Mouse (Mus musculus) brown adipose tissue, adult 24 weeks (tissue): ENCODE results near the gene Rai1. TPM values are rescaled to one million over a fixed set of nuclear protein-coding genes. Genes with fewer than 3 reads are reported as not detected.

Experiments
- H3K27ac ChIP-seq: fragments of 200-500 bp; replicated peaks from 2 replicates; pipeline ENCODE4 v1.5.1; 2012; ENCODE audit warnings: low read depth, mild to moderate bottlenecking, low read length
- H3K4me1 ChIP-seq: fragments of 200-500 bp; 2 replicates; pipeline ENCODE4 v1.6.1; 2012; ENCODE audit warnings: low read length, mixed read lengths; ENCODE audit not compliant: control insufficient read depth, insufficient read depth, insufficient read length
- H3K4me3 ChIP-seq: fragments of 200-500 bp; 2 replicates; pipeline ENCODE4 v1.5.1; 2012; ENCODE audit warnings: low read depth, mild to moderate bottlenecking, low read length, moderate library complexity; ENCODE audit not compliant: insufficient read depth
- polyA plus RNA-seq: library from polyadenylated mRNA; stranded (reverse); fragments of >200 nt; gene quantifications from 2 replicates; pipeline ENCODE4 v1.2.4, GENCODE M21; 2012; ENCODE audit not compliant: missing spikeins, insufficient read depth, insufficient read length

The Rai1 gene
- polyA plus RNA-seq, 1 experiment = 11.7 TPM

DNA sequence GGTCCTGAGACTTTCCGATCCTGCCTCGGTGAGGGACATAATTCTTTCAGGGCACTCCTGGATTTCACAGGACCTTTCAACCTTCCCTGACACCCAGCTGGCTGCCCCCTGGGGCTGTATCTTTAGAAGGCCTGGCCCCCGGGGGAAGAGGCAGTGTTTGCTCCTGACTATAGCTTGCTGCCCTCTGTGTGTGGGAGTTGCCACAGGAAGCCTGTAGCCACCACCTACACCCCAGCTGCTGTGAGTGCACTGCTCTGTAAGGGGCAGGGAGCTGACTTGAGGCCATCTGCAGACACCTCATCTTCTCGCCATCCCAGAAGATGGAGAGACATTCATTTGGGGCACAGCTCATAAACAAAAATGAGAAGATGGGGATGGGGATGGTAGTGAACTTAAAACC, 127.1 kb downstream of the Rai1 start:
- Histone ChIP-seq H3K4me3 (no peak overlapping the region), H3K4me1 (no peaks in the 10 kb centered on the region; the same call in 1 of the 2 replicates), H3K27ac (no peak overlapping the region)

DNA sequence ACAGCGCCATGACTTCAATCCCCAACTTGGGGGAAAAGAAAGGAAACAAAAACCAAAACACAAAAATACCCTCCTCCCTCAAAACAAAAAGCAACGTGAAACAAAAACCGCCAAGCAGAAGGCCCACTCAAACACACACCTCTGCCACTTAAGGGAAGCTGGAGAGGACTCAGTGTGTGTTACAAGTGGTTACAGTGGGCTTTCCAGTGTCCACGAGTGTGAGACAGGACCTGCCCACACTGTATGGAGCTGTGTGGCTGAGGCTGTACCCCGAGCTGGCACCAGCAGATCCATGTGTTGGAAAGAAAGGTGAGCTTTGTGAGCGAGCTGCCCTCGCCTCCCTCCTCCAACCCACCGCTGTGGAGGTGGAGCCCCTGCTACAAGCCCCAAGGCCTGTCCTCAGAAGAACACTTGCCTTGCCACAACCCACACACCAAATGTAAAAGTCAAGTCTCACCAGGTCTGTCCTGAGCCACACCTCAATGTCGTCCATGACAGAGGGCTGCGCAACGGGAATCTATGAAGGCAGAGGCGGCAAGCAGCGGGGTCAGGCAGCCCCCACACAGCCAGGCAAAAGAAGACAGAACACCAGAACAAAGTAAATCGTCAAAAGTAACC, 127.7 kb downstream of the Rai1 start:
- H3K4me1 ChIP-seq = no peaks in the 10 kb centered on the region; the same call in 1 of the 2 replicates
- no peak overlapping the region for H3K4me3 ChIP-seq
- no peak overlapping the region for H3K27ac ChIP-seq

DNA sequence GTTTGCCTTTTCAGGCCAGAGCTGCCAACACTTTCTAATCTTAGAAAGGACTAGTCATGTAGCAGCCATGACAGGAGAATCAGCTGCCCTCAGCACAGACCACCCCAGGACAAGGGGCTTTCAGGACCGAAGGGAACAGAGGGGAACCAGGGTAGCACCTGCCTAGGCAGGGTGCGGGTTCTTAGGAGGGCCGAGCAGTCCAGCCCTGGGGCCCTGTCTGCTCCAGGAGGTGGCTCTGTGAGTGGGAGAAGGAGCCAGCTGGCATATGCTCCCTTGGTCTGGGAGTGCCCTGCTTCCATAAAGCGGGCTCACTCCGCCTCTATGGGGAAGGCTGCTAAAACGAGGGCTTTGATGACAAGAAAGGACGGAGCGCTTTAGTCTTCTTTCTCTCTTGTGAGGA, 128.4 kb downstream of the Rai1 start:
- no peaks in the 10 kb centered on the region; the same call in 1 of the 2 replicates for H3K4me1 ChIP-seq
- H3K4me3 ChIP-seq = no peak overlapping the region
- no peak overlapping the region for H3K27ac ChIP-seq

DNA sequence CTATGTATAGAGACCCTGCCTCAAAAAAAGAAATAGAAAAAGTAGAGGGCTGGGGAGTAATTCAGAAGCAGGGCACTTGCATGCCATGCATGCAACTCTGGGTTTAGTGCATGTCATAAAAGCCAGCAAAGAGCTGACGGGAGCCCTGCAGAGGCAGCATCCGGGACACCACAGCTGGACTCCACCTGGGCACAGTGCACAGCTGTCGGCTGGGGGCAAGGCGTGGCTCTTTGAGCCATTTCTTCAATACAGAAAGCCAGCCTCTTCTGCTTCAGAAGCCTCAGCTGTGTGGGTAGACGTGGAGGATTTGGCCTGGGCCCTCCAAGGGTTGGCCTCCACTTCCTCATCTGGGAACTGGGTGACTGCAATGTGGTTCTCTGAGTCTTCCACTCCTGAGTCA, 130.5 kb downstream of the Rai1 start:
- Histone ChIP-seq H3K4me3 (no peak overlapping the region), H3K27ac (no peak overlapping the region), H3K4me1 (no peaks in the 10 kb centered on the region)

GRCm38 (mm10) chr11:60240509-60240908, 135.7 kb downstream of the Rai1 start:
- no peaks in the 10 kb centered on the region for H3K4me1 ChIP-seq
- H3K27ac ChIP-seq = no peak overlapping the region
- H3K4me3 ChIP-seq = no peak overlapping the region

- Histone ChIP-seq H3K27ac (no peak overlapping the region), H3K4me1 (0 out of 2 replicates have a peak, but pooled peaks cover 2% of the 10 kb centered on the region), H3K4me3 (no peak overlapping the region)
These were observed 139.8 kb downstream of the Rai1 start for GRCm38 (mm10) chr11:60244503-60245143.

DNA sequence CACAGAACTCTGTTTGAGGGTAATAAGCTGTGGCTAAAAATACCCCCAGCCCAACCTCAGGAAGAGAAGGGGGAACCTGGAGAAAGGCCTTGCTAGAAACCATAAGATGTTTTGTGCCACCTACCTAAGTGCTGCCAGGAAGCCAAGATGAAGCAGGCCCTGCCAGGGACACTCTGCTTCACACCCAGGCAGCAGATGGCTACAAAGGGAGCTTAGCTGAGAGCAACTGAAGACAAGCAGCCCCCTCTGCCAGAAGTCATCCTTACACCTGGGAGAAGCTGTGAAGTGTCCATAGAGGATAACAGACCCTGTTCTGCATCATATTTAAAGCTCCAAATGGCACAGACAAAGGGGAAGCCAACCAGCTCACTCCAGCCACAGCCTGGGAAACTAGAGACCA, 141.3 kb downstream of the Rai1 start:
- Histone ChIP-seq H3K27ac (no peak overlapping the region), H3K4me3 (no peak overlapping the region), H3K4me1 (0 out of 2 replicates have a peak, but pooled peaks cover 2% of the 10 kb centered on the region)

DNA sequence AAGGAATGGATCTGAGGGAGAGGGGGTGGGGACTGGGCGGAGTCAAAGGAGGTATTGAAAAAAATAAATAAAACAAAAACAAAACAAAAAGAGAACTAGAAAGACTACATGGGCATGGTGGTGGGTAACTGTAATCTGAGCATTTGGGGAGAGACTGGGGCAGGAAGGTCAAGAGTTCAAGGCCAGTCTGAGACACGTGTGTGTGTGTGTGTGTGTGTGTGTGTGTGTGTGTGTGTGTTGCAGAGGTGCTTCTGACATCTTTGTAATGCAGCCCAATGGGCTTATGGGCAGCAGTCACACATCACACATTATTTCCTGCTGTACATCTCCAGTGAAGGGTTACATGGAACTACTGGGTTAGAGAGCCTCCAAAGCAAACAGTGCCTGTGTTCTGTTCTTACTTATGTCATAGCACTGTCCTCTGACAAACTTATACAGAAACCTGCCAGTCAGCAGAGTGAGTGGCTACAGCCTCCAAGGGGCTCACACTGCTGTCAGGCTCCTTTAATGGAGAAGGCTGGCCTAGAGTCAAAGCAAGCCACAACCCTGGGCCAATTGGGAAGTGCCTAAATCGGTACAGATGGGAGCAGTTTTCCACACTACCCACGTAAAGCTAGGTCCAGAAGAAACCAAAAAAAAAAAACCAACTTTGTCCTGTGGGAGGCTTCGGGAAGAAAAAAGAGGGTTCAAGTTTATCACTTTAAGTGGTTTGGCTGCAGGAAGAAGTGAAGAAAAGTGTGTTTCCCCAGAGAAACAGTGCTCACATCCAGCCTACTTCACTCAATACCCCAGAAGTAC, 143.1 kb downstream of the Rai1 start:
- no peak overlapping the region for H3K4me3 ChIP-seq
- H3K27ac ChIP-seq = no peak overlapping the region
- 0 out of 2 replicates have a peak, but pooled peaks cover 2% of the 10 kb centered on the region for H3K4me1 ChIP-seq

Other genes starting within 250 kb of the Rai1 start
- 18.2 and 21.6 TPM in 2 replicates for gene Med9, start 156.8 kb upstream of the Rai1 start, polyA plus RNA-seq
- gene Rasd1, start 140.1 kb upstream of the Rai1 start, polyA plus RNA-seq = 38.5 and 46.6 TPM in 2 replicates
- gene Pemt, start 58.5 kb upstream of the Rai1 start, polyA plus RNA-seq = 8.5 and 29.6 TPM in 2 replicates
- 192 and 233 TPM in 2 replicates for gene Srebf1, start 117.6 kb downstream of the Rai1 start, polyA plus RNA-seq
- 27.4 and 27.6 TPM in 2 replicates for gene Tom1l2, start 247.9 kb downstream of the Rai1 start, polyA plus RNA-seq
- gene Drc3, start 248.3 kb downstream of the Rai1 start, polyA plus RNA-seq = 1.2 and 1.8 TPM in 2 replicates